Mouse (Mus musculus): ENCODE results near the gene Tgfbr2.
A peak's percentile ranks its signal among the peaks of the same experiment; 100 is the strongest.
"Not testable (repeated sequence)": the region's sequence is repeated elsewhere in the genome, so short reads cannot be mapped to it uniquely, and the experiment has no call there.

Gene Tgfbr2

GRCm38 (mm10) chr9:116083300-116083699, 91.9 kb downstream of the Tgfbr2 start:
- no peak for DNase-seq (ENCODE audit: low read depth in 2 of 2, low spot score in 2 of 2)

- DNase-seq (ENCODE audit: low read depth in 2 of 2, low spot score in 2 of 2): no peak
Observed at GRCm38 (mm10) chr9:116081781-116082180, 93.4 kb downstream of the Tgfbr2 start.

- DNase-seq (ENCODE audit: low read depth in 2 of 2, low spot score in 2 of 2): no peak
Observed at GRCm38 (mm10) chr9:116077419-116077818, 97.7 kb downstream of the Tgfbr2 start.

GRCm38 (mm10) chr9:116076946-116077345, 98.2 kb downstream of the Tgfbr2 start:
- no peak for DNase-seq (ENCODE audit: low read depth in 2 of 2, low spot score in 2 of 2)

- DNase-seq (ENCODE audit: low read depth in 2 of 2, low spot score in 2 of 2): no peak
Observed at GRCm38 (mm10) chr9:116076163-116076562, 99.0 kb downstream of the Tgfbr2 start.

- not testable (repeated sequence) for DNase-seq (ENCODE audit: low read depth in 2 of 2, low spot score in 2 of 2)
Observed at GRCm38 (mm10) chr9:116071561-116071960, 103.6 kb downstream of the Tgfbr2 start.

- no peak for DNase-seq (ENCODE audit: low read depth in 2 of 2, low spot score in 2 of 2)
Observed at GRCm38 (mm10) chr9:116064774-116065173, 110.4 kb downstream of the Tgfbr2 start.

- DNase-seq (ENCODE audit: low read depth in 2 of 2, low spot score in 2 of 2): peak in 1 of 2 experiments; percentile 29
Observed at GRCm38 (mm10) chr9:116060691-116061090, 114.5 kb downstream of the Tgfbr2 start.

- DNase-seq (ENCODE audit: low read depth in 2 of 2, low spot score in 2 of 2): no peak
Observed at GRCm38 (mm10) chr9:116059156-116059555, 116.0 kb downstream of the Tgfbr2 start.

GRCm38 (mm10) chr9:116058475-116058874, 116.7 kb downstream of the Tgfbr2 start:
- no peak for DNase-seq (ENCODE audit: low read depth in 2 of 2, low spot score in 2 of 2)

GRCm38 (mm10) chr9:116053976-116054375, 121.2 kb downstream of the Tgfbr2 start:
- DNase-seq (ENCODE audit: low read depth in 2 of 2, low spot score in 2 of 2): no peak

GRCm38 (mm10) chr9:116049985-116050384, 125.2 kb downstream of the Tgfbr2 start:
- DNase-seq (ENCODE audit: low read depth in 2 of 2, low spot score in 2 of 2): no peak

- peak; percentile 64 to 76 for DNase-seq (ENCODE audit: low read depth in 2 of 2, low spot score in 2 of 2)
Observed at GRCm38 (mm10) chr9:116041787-116042186, 133.4 kb downstream of the Tgfbr2 start.

GRCm38 (mm10) chr9:116041369-116041768, 133.8 kb downstream of the Tgfbr2 start:
- DNase-seq (ENCODE audit: low read depth in 2 of 2, low spot score in 2 of 2): no peak

- not testable (repeated sequence) for DNase-seq (ENCODE audit: low read depth in 2 of 2, low spot score in 2 of 2)
Observed at GRCm38 (mm10) chr9:116040852-116041251, 134.3 kb downstream of the Tgfbr2 start.

- no peak for DNase-seq (ENCODE audit: low read depth in 2 of 2, low spot score in 2 of 2)
Observed at GRCm38 (mm10) chr9:116039981-116040380, 135.2 kb downstream of the Tgfbr2 start.

GRCm38 (mm10) chr9:116038275-116038674, 136.9 kb downstream of the Tgfbr2 start:
- DNase-seq (ENCODE audit: low read depth in 2 of 2, low spot score in 2 of 2): no peak
